Mouse (Mus musculus): ENCODE results near the gene Emx2.

Gene Emx2

GRCm38 (mm10) chr19:59457951-59458742 lies at the start of gene Emx2:
Gene Emx2 (plus strand): TSS chr19:59458372.
- DNase-seq (ENCODE audit: low spot score) = no peak

GRCm38 (mm10) chr19:59414128-59414527 lies 44.0 kb upstream of the Emx2 start:
- DNase-seq (ENCODE audit: low spot score) = no peak

GRCm38 (mm10) chr19:59418024-59418423 lies 40.1 kb upstream of the Emx2 start:
- peak; percentile 58 for DNase-seq (ENCODE audit: low spot score)

- DNase-seq (ENCODE audit: low spot score) = no peak
These were observed 39.5 kb upstream of the Emx2 start for GRCm38 (mm10) chr19:59418671-59419070.

GRCm38 (mm10) chr19:59422393-59422792 lies 35.8 kb upstream of the Emx2 start:
- no peak for DNase-seq (ENCODE audit: low spot score)

GRCm38 (mm10) chr19:59423685-59424084 lies 34.5 kb upstream of the Emx2 start:
- DNase-seq (ENCODE audit: low spot score) = no peak

- no peak for DNase-seq (ENCODE audit: low spot score)
These were observed 33.2 kb upstream of the Emx2 start for GRCm38 (mm10) chr19:59424975-59425374.

GRCm38 (mm10) chr19:59432286-59432685 lies 25.9 kb upstream of the Emx2 start:
- DNase-seq (ENCODE audit: low spot score) = no peak

- DNase-seq (ENCODE audit: low spot score) = no peak
These were observed 7.5 kb upstream of the Emx2 start for GRCm38 (mm10) chr19:59450561-59451135.

DNA sequence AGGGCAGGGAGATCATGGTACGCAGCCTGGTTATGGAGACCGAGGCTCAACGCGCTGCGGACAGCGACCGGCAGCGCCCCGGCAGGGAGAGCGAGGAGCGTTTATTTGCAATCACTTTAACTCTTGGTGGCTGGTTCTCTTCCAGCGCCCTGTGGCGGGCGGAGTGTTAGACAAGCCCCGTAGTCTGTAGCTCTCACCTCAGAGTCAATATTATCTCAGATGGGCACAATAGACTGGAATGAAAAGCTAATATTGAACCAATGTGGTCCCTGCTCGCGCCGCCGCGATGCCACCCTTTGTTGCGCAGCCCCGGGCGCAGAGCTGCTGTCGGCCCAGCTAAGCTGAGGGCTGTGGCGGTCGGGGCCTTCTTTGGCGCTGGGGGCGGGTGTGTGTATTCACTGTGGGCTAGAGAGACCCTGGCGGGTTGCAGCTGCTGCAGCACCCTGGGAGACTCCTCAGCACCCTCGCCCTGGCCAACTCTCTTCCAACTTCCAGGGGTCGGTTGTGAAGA lies 6.7 kb upstream of the Emx2 start:
- no peak for DNase-seq (ENCODE audit: low spot score)

GRCm38 (mm10) chr19:59452321-59452720 lies 5.9 kb upstream of the Emx2 start:
- DNase-seq (ENCODE audit: low spot score) = no peak

DNA sequence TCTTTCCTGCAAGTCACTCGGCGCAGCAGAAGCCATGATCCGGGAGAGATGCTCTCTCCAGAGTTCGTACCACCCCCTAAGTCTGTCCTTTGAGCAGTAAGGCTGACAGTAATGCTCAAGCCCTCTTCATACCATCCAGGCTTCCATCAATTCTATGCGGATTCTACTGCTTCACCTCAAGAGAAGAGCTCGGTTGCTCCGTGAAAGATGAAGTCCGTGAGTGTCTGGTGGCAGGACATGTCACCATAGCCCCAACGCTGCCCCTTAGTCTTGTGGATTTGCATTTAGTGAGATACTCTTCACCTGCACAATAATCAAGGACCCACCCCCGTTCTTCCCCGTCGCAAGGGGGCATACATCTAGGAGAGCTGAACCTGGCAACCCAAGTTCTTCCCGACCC lies 4.6 kb upstream of the Emx2 start:
- DNase-seq (ENCODE audit: low spot score) = no peak

DNA sequence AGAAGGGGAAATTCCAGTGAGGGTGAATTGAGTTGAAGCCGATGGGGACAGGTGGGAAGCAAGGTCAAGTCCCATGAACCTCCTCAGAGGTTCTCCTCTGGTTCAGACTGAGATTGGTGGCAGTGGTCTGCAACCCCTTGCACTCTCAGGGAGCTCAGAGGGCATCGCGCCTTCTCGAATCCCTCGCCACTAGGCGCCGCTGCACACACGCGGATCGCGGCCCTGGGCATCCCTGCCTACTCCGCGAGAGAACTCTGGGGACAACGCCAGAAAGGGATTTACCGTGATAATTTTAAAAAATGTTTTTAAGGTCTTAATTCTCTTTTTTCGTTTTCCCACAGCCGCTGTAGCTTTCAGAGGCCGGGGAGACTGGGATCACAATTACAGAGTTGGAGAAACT lies 4.0 kb upstream of the Emx2 start:
- no peak for DNase-seq (ENCODE audit: low spot score)

- DNase-seq (ENCODE audit: low spot score) = no peak
These were observed 2.5 kb upstream of the Emx2 start for GRCm38 (mm10) chr19:59455671-59456070.

DNA sequence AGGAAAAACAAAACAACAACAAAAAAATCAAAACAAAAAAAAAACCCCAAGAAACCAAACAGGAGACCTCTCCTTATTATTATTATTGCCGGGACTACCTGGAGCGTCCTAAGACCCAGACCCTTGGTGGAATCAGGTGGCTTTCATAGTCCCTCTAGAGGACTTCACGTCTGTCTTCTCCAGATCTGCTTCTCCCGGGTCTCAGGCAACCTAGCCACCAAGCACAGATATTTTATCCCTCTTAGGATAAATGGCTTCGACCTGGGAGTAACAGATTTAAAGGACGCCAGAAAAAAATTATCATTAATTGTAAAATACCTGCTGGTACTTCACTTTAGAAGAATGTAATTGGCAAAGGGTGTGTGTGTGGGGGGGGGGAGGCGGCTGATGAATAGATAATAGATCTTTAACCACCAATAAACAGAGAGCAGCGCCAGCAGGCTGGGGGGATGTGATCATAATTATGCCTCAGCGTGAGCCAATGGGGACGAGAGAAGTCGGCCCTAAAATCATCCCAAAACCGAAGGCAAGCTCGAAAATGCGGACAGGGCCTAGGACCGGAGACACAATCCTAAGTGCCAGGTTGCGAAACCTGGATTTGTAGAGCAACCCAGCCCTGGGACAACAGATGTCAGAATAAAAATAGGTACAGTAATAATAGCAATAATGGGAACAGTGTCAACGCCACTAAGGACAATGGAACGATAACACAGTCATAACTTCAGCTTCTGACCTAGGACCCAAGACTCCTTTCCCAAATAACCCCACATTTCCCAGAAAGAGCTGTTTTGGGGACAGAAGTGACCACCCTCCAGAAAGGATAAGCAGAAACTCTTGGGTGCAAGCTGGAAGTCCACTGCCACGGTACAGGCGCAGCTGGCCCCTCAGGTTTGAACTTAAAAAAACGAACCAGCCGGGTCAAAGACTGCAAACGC lies 894 bp upstream of the Emx2 start:
- no peak for DNase-seq (ENCODE audit: low spot score)

- DNase-seq (ENCODE audit: low spot score) = no peak
These were observed 567 bp downstream of the Emx2 start for GRCm38 (mm10) chr19:59458743-59459135.

GRCm38 (mm10) chr19:59459158-59459781 lies 1.1 kb downstream of the Emx2 start:
- DNase-seq (ENCODE audit: low spot score) = no peak

GRCm38 (mm10) chr19:59459811-59460241 lies 1.7 kb downstream of the Emx2 start:
- no peak for DNase-seq (ENCODE audit: low spot score)

DNA sequence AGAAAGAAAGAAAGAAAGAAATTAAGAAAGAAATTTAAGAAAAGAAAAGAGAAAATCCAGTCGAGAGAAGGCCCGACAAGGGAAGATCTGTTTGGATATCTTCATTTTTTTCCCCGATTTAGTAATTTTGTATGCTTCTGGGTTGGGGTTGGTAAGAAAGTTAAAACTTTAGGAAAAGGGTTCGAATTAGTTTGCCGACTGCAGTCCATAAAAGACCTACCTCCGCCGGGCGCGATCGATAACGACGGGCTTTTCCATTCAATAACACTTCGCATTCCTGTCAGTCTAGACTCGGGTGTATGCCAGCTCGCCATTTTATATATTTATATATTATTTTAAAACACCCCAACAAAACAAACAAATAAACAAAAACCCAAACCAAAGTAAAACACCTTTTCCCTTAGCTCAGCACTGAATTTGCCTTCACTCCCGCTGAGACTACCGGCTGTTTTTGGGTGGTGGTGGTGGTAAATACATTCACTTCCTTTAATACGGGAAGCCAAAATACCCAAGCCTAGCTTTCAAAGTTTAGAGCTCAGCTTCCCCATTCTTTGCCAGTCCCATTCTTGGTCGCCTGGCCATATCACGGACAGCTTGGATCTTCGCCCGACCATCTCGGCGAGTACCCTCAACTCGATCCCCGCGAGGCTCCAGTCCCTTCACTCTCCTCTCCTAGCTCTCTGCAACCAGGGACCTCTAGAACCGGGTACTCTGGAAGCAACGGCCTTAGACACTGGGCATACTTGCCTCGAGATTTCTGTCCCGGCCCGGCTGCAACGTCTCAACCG lies 2.4 kb downstream of the Emx2 start:
- no peak for DNase-seq (ENCODE audit: low spot score)

- DNase-seq (ENCODE audit: low spot score) = no peak
These were observed 3.6 kb downstream of the Emx2 start for GRCm38 (mm10) chr19:59461481-59462421.
